Mouse (Mus musculus) forebrain, embryonic 16.5 days (tissue): ENCODE results near the gene Dennd2c. TPM values are rescaled to one million over a fixed set of nuclear protein-coding genes. Genes with fewer than 3 reads are reported as not detected.
"Not testable (repeated sequence)": the region's sequence is repeated elsewhere in the genome, so short reads cannot be mapped to it uniquely, and the experiment has no call there.

Experiments used
- ATAC-seq: fragments of 200-750 bp; cut with Nextera tagmentation; 2 replicates; pipeline ENCODE4 v1.8.0; 2017; ENCODE audit warnings: mild to moderate bottlenecking, moderate library complexity
- H3K27ac ChIP-seq: fragments of 300-500 bp; sonication (generic); 2 replicates; pipeline ENCODE4 v1.5.1; 2014; ENCODE audit warnings: low read length, control low read depth
- H3K27me3 ChIP-seq: fragments of 300-500 bp; sonication (generic); replicated peaks from 2 replicates; pipeline ENCODE4 v1.6.1; 2014; ENCODE audit warnings: low read length; ENCODE audit not compliant: control insufficient read depth, insufficient read depth
- H3K36me3 ChIP-seq: fragments of 300-500 bp; sonication (generic); 2 replicates; pipeline ENCODE4 v1.6.1; 2014; ENCODE audit not compliant: control insufficient read depth, insufficient read depth
- H3K4me1 ChIP-seq: fragments of 300-500 bp; sonication (generic); replicated peaks from 2 replicates; pipeline ENCODE4 v1.6.1; 2014; ENCODE audit warnings: low read length; ENCODE audit not compliant: control insufficient read depth, insufficient read depth
- H3K4me2 ChIP-seq: fragments of 300-500 bp; sonication (generic); 2 replicates; pipeline ENCODE4 v1.6.1; 2014; ENCODE audit warnings: mild to moderate bottlenecking, low read length, control low read depth
- H3K4me3 ChIP-seq: fragments of 300-500 bp; sonication (generic); replicated peaks from 2 replicates; pipeline ENCODE4 v1.5.1; 2014; ENCODE audit warnings: mild to moderate bottlenecking, low read length, control low read depth
- H3K9ac ChIP-seq: fragments of 300-500 bp; sonication (generic); replicated peaks from 2 replicates; pipeline ENCODE4 v1.6.1; 2014; ENCODE audit warnings: low read depth, low read length, control low read depth
- H3K9me3 ChIP-seq: fragments of 300-500 bp; sonication (generic); 2 replicates; pipeline ENCODE4 v1.6.1; 2016; ENCODE audit warnings: low read length; ENCODE audit not compliant: control insufficient read depth
- WGBS: fragments of 180-500 bp; shearing (Covaris S2); extraction: QIAGEN DNeasy Blood & Tissue Kit; methylation state at CpG from one replicate; pipeline ENCODE4 v1.1.7; 2014; 5-methylcytosine and 5-hydroxymethylcytosine counted together
- polyA plus RNA-seq: library from polyadenylated mRNA; unstranded; fragments of >200 nt; fragmentation: Nextera tagmentation; extraction: Ambion mirVana; gene quantifications from 2 replicates; pipeline ENCODE4 v1.2.1, GENCODE M21; 2015

Dennd2c gene
- polyA plus RNA-seq, 1 experiment from 2014 or later: 0.99 TPM

DNA sequence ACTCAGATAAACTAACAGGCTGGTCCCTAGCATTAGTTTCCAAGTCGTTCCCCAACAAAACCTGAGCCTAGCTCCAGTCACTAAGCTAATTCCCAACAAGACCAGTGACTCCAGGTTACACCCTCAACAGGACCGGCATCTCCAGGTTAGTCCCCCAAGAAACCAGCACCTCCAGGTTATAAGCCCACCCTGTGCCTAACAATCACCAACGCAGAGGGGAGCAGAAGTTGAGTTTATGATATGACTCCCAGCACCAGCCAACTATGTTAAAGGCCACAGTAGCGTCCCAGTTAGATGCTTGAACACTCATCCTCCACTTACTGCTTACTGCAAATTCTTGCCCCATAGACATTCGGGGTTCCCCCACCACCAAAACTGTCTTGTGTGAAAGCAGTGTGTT, 97.0 kb downstream of the Dennd2c start:
- no peaks in the 10 kb centered on the region for H3K9me3 ChIP-seq
- ATAC-seq: no peak
- H3K4me3 ChIP-seq: no peak overlapping the region
- no peak overlapping the region for H3K4me2 ChIP-seq
- H3K36me3 ChIP-seq: no peaks in the 10 kb centered on the region
- H3K4me1 ChIP-seq: no peaks in the 10 kb centered on the region
- H3K9ac ChIP-seq: no peak overlapping the region
- no peak overlapping the region for H3K27ac ChIP-seq
- WGBS: 93% methylated on average over 5 of the region's 5 CpGs
- H3K27me3 ChIP-seq: no peaks in the 10 kb centered on the region

DNA sequence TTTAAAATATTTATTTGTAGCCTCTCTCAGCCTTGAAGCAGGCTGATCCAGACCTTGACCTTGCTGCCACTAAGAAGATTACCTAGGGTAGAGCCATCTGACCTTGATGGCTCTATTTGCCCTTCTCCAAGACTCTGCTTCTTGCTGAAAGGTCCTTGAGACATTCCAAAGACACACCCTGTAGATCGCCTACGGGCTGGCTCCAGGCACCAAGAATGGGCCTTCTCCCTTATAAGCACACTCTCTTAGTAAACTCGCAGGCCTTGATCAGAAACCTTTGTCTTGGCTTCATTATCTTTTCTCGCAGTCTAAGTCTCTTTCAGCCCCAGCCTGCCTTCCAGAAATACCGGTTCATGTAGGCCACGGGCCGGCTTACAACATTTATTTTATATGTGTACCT, 98.7 kb downstream of the Dennd2c start:
- not testable (repeated sequence) for H3K27ac ChIP-seq, H3K4me1 ChIP-seq, H3K4me2 ChIP-seq, H3K9me3 ChIP-seq, H3K9ac ChIP-seq, H3K27me3 ChIP-seq, H3K4me3 ChIP-seq, ATAC-seq, H3K36me3 ChIP-seq
- 95% methylated on average over 7 of the region's 7 CpGs for WGBS

DNA sequence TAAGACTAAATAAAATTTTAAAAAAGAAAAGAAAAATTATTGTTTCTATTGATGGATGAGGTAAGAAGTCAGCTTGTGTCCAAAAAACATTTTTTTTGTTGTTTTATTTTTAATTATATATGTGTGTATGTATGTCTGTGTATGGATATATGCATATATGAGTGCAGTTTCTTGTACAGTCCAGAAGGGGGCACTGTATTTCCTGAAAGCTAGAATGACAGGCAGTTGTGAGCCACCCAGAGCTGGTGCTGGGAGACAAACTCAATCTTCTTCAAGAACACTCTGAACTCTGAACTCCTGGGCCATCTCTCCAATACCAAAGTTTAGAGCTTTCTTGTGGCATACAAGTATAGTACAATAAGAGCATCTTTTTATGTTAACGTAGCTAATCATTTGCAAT, 101.2 kb downstream of the Dennd2c start:
- 87% methylated on average over 1 of the region's 1 CpGs for WGBS
- Histone ChIP-seq H3K27ac (no peak overlapping the region), H3K4me2 (no peak overlapping the region)

DNA sequence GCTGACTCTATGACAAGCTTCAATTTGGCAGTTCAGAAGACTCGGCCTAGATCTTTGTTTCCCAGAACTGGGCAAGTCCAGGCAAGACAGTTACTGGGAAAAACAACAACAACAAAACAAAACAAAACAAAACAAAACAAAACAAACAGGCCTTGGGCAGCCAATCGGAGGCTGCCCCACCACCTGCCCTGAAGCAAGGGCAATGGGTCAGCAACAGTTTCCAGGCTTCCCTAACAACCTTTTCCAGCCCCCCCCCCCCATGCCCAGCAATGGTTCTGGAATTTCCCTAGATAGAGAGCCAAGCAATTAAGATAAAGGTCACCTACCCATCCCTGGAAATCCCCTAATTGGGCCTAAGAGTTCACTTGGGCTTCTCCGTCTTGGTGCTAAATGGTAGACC, 102.0 kb downstream of the Dennd2c start:
- no peak for ATAC-seq
- no peak overlapping the region for H3K27ac ChIP-seq
- no peaks in the 10 kb centered on the region for H3K27me3 ChIP-seq
- H3K4me3 ChIP-seq: no peak overlapping the region
- no peaks in the 10 kb centered on the region for H3K9me3 ChIP-seq
- H3K4me1 ChIP-seq: no peaks in the 10 kb centered on the region
- H3K36me3 ChIP-seq: no peaks in the 10 kb centered on the region
- 84% methylated on average over 3 of the region's 3 CpGs for WGBS
- no peak overlapping the region for H3K9ac ChIP-seq
- no peak overlapping the region for H3K4me2 ChIP-seq

More for the DNA sequence above, 101.2 kb downstream of the Dennd2c start:
- Histone ChIP-seq H3K27me3 (no peaks in the 10 kb centered on the region), H3K4me3 (no peak overlapping the region), H3K9ac (no peak overlapping the region), H3K9me3 (no peaks in the 10 kb centered on the region), H3K4me1 (no peaks in the 10 kb centered on the region), H3K36me3 (no peaks in the 10 kb centered on the region)
- no peak for ATAC-seq

DNA sequence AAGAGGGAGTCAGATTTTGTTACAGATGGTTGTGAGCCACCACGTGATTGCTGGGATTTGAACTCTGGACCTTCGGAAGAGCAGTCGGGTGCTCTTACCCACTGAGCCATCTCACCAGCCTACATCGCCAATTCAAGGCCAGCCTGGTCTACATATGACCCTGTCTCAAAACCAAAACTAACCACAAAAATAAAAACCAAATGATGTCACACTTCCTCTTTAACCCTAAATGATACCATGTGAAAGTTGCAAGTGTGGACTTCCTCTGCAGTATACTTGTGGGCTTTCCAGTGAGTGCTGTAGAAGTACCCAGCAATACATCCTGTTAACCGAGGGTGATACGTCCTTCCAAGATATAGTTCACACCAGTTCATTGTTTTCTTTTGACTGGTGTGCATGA, 104.0 kb downstream of the Dennd2c start:
- Histone ChIP-seq H3K9ac (no peak overlapping the region), H3K4me1 (no peaks in the 10 kb centered on the region), H3K27ac (no peak overlapping the region), H3K36me3 (no peaks in the 10 kb centered on the region), H3K9me3 (no peaks in the 10 kb centered on the region), H3K4me3 (no peak overlapping the region), H3K4me2 (no peak overlapping the region), H3K27me3 (no peaks in the 10 kb centered on the region)
- ATAC-seq: no peak
- 94% methylated on average over 6 of the region's 6 CpGs for WGBS

DNA sequence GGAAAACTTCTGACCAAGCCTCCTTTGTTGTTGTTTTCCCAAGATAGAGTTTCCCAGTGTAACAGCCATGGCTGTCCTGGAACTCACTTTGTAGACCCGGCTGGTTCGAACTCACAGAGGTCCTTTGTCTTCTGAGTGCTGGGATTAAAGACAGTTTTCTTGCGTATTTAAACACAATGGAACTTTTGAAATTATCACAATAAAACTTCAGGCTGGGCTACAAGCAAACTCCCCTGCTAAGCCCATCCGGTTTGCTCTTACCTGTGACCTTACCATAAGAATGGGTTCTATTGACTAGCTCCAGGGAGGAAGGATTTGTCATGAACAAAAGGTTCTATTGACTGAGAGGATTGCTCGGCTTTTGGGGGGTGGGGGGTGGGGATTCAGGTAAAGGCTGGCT, 105.3 kb downstream of the Dennd2c start:
- Histone ChIP-seq H3K9ac (no peak overlapping the region), H3K4me1 (no peaks in the 10 kb centered on the region), H3K27me3 (no peaks in the 10 kb centered on the region), H3K9me3 (no peaks in the 10 kb centered on the region), H3K36me3 (no peaks in the 10 kb centered on the region), H3K4me3 (no peak overlapping the region), H3K4me2 (no peak overlapping the region), H3K27ac (no peak overlapping the region)
- 16% methylated on average over 5 of the region's 5 CpGs for WGBS
- ATAC-seq: no peak

DNA sequence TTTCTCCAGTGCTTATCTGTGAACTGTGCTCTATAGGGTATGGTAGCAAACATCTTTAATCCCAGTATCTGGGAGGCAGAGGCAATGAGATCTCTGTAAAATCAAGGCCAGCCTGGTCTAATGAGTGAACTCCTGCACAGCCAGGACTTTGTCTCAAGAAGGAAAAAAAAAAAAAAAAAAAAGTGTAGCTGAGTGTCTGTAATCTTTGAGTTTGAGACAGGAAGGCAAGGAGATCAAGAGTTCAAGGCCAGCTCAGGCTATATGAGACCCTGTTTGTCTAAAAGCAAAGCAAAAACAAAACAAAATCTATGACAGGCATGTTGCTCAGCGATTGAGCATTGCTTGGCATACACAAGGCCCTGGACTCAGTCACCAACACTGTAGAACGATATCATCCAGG, 105.8 kb downstream of the Dennd2c start:
- Histone ChIP-seq H3K4me3 (no peak overlapping the region), H3K27ac (no peak overlapping the region), H3K27me3 (no peaks in the 10 kb centered on the region), H3K9me3 (no peaks in the 10 kb centered on the region), H3K4me2 (no peak overlapping the region), H3K36me3 (no peaks in the 10 kb centered on the region), H3K4me1 (no peaks in the 10 kb centered on the region), H3K9ac (no peak overlapping the region)
- WGBS: 72% methylated on average over 2 of the region's 2 CpGs
- no peak for ATAC-seq

DNA sequence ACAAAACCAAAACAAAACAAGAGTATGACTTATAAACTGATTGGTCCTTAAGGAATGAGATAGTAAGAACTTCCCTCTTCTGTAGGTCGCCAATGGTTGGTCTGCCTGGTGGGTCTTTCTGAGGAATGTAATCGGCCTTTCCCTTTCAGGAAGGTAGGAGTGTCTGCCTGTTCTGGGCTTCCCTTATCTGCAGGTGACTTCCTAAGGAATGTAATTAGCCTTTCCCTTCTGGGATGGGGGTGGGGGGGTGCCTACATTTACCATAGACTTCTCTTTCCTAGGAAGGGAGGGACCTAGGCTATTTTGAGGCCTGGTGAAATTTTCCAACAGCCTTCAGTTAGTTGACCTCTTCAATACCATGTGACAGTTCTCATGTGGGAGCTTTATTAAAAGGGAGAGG, 108.7 kb downstream of the Dennd2c start:
- Histone ChIP-seq H3K9ac (no peak overlapping the region), H3K4me3 (no peak overlapping the region), H3K27me3 (no peaks in the 10 kb centered on the region), H3K27ac (no peak overlapping the region), H3K4me1 (no peaks in the 10 kb centered on the region), H3K9me3 (no peaks in the 10 kb centered on the region), H3K36me3 (no peaks in the 10 kb centered on the region), H3K4me2 (no peak overlapping the region)
- 87% methylated on average over 2 of the region's 2 CpGs for WGBS
- no peak for ATAC-seq

DNA sequence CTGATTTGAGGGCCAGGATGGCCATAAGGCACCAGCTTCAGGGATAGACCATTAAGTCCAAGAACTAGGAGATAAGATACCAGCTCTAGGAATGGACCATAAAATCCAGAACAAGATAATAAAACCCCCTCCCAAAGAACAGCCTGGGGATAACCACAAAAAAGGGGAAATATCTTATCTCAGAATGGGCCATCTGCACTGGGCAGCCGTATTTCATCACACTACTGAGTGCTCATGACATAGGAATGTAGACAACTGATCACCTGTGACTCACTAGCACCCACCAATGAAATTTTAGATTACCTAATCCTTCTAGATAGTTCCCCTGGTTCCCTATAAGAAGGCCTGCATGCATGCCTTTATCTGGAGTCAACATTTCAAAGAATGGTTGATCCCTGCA, 109.7 kb downstream of the Dennd2c start:
- 100% methylated on average over 1 of the region's 1 CpGs for WGBS
- Histone ChIP-seq H3K4me2 (no peak overlapping the region), H3K4me1 (no peaks in the 10 kb centered on the region), H3K27me3 (no peaks in the 10 kb centered on the region), H3K36me3 (no peaks in the 10 kb centered on the region), H3K27ac (no peak overlapping the region), H3K9me3 (no peaks in the 10 kb centered on the region), H3K9ac (no peak overlapping the region), H3K4me3 (no peak overlapping the region)
- ATAC-seq: no peak

DNA sequence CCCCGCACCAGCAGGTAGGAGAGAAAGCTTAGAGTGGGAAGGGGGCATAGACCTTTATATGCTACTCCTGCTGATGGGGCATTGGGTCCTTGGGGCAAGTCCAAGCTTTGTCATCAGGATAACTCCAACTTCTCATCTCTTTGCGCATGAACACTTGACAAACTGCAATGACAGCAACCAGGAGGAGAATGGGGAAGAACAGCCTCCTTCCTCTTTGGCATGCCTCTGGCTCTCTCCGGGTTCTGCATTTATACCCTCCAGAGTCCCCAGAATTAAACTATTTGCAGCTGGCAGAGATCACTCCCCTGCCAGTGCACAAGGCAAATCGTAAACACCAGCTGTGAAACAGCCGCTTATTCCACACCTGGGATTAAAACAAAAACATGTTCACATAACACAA, 111.1 kb downstream of the Dennd2c start:
- whole genome bisulfite sequencing: 87% methylated on average over 5 of the region's 5 CpGs
- Histone ChIP-seq H3K4me2 (no peak overlapping the region), H3K9me3 (no peaks in the 10 kb centered on the region; the same call in 1 of the 2 replicates), H3K4me3 (no peak overlapping the region), H3K36me3 (no peaks in the 10 kb centered on the region), H3K27ac (no peak overlapping the region), H3K9ac (no peak overlapping the region), H3K27me3 (no peaks in the 10 kb centered on the region), H3K4me1 (no peaks in the 10 kb centered on the region)
- no peak for ATAC-seq
